Mouse (Mus musculus): ENCODE results near the gene Prss57.

Gene Prss57

DNA sequence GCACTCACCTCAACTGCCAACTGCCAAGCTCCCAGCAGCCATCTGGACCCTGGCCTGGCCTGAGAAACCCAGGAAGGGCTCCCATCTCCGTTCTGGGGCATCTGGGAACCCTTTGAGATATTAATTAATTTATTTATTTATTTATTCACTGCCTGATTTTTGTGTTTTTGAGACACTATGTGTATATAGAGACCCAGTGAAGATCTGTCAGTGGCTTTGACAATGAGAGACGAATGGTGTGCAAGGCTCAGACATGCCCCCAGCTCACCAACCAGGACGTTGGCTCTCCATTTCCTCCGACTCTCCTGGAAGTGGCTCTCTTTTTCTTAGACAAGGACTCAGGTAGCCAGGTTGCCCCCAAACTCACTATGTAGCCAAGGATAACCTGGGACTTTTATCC is at the start of gene Prss57:
TSS of gene Prss57 (minus strand) at position 101 of the 400 bp plus-strand sequence.
- no peak for TF ChIP-seq GATA4 (IDR thresholded peaks at IDR 0.05; ENCODE audit: insufficient replicate concordance, low read length)

DNA sequence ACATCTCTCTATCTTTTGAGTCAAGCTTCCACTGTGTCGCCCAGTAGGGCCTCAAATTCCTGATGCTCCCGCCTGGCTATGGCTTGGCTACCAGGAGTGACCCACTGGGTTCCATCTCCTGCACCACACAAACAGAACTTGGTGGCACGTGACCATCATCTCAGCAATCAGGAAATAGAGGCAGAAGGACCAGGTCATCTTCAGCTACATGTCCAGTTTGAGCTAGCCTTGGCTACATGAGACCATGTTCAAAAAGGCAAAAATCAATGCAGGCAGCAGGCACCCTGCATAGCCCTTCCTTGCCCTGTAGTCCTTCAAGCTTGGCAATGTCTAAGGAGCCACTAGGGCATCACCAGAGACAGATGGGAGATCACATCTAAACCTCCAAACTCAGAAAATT is 49.3 kb upstream of the Prss57 start:
- no peak for TF ChIP-seq GATA4 (IDR thresholded peaks at IDR 0.05; ENCODE audit: insufficient replicate concordance, low read length)

DNA sequence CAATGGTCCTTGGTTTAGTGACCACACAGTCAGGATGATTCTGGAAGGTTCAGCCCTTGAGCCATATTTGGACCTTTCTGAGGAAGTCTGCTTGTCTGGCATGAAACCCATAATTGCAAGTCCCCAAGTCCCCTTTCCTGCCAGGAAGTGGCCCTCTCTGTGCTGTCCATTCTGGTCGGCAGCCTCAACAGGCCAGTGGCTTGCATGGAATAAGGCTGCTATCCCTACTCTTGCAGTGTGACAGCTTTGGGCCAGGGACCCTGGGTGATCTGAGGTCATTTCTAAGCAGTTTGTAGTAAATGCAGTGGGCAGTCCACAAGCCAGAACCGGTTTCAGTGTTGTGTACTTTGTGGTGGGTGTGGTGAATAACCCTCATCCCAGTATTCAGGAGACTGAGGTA is 47.4 kb upstream of the Prss57 start:
- TF ChIP-seq GATA4 (IDR thresholded peaks at IDR 0.05; ENCODE audit: insufficient replicate concordance, low read length) = no peak

DNA sequence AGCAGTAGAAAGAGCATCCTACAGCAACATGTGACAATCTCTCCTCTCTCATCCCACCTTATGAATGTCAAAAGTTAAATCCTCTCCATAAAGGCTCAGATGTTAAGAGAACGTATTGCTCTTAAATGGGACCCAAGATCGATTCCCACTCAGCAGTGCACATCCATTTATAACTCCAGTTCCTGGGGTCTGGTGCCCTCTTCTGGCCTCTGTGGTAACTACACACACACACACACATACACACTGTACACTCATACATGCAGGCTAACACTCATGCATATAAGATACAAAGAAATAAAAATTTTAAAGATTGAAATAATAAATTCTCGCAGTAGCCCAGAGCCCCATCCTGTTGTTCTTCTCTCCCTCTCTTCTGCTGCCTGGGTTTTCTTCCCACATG is 46.2 kb upstream of the Prss57 start:
- no peak for TF ChIP-seq GATA4 (IDR thresholded peaks at IDR 0.05; ENCODE audit: insufficient replicate concordance, low read length)

DNA sequence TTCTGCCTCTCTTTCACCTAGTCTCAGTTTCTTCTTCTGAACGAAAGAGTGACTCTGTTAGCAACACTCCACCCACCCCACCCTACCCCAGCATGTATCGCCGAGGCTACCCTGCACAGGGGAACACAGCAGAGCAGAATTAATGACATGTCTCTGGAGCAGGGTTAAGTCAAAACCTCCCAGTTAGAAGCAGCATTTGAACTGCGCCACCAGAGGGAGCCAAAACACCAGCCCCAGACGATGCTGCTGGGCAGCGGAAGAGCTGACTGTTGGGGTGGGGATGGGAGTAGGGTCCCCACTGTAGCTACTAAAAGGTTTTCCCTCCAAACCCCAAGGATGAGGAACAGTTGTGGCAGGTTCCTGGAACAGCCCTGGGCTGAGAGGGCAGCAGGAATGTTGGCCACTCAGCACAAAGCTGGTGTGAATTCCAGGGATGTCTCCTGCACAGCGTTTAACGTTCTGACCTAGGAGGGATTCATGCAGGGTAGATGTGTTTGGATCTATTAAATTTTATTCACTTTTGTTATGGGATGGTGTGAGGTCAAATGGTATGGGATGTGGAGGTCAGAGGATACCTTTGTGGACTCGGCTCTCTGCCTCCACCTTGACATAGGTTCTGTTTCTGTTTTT is 44.1 kb upstream of the Prss57 start:
- TF ChIP-seq GATA4 (IDR thresholded peaks at IDR 0.05; ENCODE audit: insufficient replicate concordance, low read length) = no peak

DNA sequence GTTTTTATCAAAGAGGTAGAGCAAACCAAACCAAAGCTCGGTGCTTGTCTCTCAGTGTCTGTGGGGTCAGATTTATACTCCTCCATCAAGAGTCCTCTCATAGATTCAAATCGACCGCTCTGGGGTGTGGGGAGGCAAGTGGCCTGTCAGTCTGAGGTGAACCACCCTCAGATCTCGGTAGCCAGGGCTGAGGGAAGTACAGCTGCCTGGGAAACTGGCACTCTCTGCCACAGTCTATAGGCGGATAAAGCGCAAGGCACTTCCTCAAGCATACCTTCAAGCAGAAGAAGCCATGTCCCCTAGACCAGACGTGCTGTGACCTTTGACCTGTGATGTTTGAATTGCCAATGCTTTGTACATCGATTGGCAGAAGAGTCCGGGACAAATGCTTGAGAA is 42.0 kb upstream of the Prss57 start:
- no peak for TF ChIP-seq GATA4 (IDR thresholded peaks at IDR 0.05; ENCODE audit: insufficient replicate concordance, low read length)

DNA sequence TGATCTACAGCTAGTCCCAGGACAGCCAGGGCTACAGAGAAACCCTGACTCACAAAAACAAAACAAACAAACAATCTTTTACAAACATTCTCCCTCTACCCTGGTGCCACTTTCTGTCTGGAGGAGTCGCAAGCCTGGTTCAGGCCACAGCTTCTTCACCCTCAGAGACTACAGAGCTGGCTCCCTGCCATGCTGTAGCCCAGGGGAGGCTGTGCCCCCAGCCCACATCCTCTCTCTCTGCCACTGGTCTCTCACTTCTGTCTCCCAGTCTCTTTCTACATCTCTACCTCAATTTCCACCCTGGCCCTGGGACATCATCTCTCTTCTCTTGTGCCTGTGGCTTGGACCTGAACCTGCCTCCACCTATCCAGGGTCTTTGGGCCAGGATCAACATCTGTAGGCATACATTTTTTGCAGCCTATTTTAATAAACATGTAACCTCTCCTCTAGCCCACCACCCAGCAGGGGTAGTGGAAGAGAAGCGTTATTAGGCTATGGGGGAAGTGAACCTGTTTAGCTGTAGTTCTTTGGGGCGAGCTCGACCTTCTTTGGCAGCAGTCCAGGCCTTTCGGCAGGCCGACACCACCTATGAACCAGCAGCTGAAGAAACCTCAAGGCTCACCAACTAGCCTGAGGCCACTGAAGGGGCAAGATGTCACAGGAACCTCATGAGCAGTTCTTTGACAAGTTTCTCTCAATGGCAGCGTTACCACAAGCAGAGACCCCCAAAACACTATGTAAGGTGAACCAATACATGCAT is 41.4 kb upstream of the Prss57 start:
- TF ChIP-seq GATA4 (IDR thresholded peaks at IDR 0.05; ENCODE audit: insufficient replicate concordance, low read length) = no peak

DNA sequence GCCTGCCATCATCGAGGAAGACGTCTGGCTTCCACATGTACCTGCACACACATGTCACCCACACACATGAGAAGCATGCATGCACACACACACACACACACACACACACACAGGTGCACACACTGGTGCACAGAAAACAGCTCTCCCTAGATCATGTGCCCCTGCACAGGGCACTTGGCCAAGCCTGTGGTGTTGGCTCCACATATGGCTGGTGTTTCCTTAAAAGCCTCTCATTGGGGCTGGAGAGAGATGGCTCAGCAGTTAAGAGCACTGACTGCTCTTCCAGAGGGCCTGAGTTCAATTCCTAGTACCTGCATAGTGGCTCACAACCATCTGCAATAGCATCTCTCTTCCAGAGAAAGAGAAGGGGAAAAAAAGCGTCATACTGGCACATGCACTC is 40.8 kb upstream of the Prss57 start:
- no peak for TF ChIP-seq GATA4 (IDR thresholded peaks at IDR 0.05; ENCODE audit: insufficient replicate concordance, low read length)

DNA sequence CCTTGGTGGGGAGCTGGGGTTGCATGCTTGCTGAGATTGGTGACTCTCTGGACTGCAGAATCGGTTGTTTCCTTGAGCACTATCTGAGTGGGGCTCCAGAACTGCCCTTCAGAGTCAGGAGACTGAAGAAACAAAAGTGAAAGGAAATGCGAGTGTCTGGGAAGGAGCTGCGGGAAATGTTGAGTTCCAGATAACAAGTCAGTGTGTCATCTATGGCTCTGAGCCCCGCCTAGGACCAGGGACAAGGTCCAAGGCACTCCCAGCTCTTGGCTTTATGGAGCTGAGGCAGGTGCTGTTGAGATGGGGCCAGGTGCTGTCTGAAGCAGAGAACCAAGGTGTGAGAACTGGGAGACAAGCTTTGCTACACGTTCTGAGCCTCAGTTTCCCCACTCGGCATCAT is 33.7 kb upstream of the Prss57 start:
- TF ChIP-seq GATA4 (IDR thresholded peaks at IDR 0.05; ENCODE audit: insufficient replicate concordance, low read length) = peak; percentile 63; the same call in 1 of the 2 replicates

DNA sequence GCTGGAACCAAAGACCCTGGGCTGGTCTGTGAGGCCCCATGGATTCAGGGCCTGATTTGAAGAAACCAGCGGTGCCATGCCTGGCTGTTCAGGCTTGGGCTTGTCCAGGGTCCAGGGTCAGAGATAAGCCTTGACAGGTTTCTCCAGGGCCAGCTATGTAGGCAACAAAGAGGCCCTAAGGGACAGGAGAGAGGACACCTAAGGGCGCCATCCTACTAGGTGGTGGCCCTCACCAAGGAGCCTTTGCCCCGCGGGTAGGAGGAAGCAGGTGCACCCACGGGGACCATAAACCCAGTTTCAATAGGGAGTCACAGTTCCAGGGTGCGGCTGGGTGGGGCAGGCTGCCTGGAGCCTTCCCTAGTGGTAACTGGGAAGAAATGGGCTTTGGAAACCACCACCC is 32.2 kb upstream of the Prss57 start:
- no peak for TF ChIP-seq GATA4 (IDR thresholded peaks at IDR 0.05; ENCODE audit: insufficient replicate concordance, low read length)

DNA sequence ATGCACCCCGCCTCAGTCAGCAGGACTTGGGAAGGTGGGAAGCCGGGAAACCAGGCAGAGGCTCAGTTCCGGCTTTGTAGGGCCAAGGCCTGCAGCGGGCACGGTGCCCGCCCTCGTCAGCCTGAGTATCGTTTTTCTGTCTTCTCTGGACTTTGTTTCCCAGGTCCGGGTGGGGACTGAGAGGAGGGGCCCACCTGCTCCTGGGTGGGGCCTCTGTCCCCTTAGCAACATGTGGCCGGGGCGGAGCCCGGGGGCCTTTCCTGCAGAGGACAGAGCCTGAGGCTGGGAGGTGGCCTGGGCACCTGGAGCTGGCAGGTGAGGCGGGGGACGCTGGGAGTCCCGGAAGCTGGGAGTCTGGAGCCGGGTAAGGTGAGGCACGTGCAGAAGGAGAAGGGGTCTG is 31.6 kb upstream of the Prss57 start:
- no peak for TF ChIP-seq GATA4 (IDR thresholded peaks at IDR 0.05; ENCODE audit: insufficient replicate concordance, low read length)

DNA sequence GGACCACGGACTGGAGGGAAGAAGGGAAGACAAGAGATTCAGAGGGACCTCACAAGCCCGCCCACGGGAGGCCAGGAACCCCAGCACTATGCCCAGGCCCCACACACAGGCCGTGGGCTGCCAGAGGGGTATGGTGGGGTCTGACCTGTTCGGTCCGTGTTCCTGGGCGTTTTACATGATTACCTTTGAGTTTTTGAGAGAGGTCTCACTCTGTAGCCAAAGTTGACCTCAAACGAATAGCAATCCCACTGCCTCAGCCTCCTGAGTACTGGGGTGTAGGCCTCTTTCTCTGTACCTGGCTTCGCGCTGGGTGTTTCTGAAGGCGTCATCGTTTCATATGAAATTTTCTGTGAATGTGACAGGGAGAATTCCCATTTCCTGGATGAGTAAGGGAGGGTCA is 31.0 kb upstream of the Prss57 start:
- no peak for TF ChIP-seq GATA4 (IDR thresholded peaks at IDR 0.05; ENCODE audit: insufficient replicate concordance, low read length)

DNA sequence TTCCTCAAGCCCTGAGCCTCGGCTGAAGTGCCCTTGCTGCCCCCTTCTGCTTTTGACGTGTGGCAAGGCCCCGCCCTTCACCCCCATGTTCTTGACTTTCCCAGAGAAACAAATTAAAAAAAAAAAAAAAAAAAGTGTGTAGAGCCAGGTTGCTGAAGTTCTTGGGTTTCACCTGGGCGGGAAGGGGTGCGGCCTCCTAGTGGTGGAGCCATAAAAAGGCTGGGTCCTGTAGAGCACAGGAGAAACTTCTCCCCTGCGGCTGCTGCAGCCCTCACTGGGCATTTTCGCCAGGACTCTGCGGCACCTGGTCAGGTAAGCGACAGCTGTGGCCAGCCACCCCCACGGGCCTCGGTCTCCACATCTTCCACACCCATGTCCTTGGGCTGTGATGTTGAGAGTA is 30.0 kb upstream of the Prss57 start, which contains the start of gene Misp:
TSS of gene Misp (plus strand) at position 208 of the 400 bp plus-strand sequence.
- TF ChIP-seq GATA4 (IDR thresholded peaks at IDR 0.05; ENCODE audit: insufficient replicate concordance, low read length) = no peak

DNA sequence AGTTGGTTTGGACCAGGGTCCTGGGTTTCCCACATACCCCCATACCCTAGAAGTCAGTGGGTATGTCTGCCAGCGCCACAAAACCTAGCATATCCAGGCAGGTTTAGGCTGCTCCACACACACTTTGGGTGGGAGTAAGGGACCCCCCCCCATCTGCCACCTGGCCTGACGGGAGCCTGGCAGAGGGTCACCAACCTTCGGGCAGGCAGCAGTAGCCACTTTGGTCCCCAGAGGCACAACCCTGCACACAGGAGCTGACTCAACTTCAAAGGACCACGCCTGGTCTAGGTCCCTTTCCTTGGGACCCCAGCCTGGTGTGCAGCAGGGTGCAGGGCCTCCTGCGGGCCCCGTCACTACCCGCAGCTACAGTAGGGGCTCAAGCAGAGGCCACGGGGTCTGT is 29.5 kb upstream of the Prss57 start:
- TF ChIP-seq GATA4 (IDR thresholded peaks at IDR 0.05; ENCODE audit: insufficient replicate concordance, low read length) = no peak

DNA sequence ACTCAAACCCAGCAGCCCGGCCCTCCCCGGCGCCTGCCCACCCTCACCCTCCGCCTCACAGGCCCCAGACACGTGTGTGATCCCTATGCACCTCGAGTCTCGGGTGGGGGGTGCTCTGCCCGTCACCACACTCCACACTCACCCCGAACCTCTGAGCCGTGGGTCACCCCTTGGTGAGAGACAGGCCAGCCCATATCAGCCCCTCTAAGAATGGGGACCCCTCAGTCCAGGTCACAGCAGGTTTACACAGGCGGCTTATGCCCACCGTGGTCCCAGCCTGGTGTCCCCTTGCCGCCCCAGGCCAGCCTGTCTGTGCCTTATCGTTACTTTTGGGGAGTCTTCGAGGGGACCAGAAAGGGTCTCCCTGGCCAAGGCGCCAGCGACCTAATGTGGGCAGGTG is 28.8 kb upstream of the Prss57 start:
- TF ChIP-seq GATA4 (IDR thresholded peaks at IDR 0.05; ENCODE audit: insufficient replicate concordance, low read length) = no peak

DNA sequence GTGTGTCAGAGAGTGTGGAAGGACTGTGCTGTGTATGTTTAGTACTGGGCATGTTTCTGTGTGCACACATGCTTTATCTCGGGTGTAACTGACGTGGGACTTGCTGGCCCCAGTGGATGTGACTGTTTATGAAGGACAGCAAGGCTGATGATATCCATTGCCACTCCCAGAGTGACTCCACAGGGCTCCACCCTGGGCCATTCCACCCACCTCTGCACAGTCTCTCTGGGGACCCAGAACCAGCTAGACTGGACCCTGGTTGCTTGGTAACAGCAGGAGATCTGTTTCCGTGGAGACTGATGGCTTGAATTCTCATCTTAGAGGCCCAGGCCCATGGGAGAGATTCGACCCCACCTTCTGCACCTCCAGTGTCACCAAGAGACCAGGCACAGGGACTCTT is 27.5 kb upstream of the Prss57 start:
- no peak for TF ChIP-seq GATA4 (IDR thresholded peaks at IDR 0.05; ENCODE audit: insufficient replicate concordance, low read length)

DNA sequence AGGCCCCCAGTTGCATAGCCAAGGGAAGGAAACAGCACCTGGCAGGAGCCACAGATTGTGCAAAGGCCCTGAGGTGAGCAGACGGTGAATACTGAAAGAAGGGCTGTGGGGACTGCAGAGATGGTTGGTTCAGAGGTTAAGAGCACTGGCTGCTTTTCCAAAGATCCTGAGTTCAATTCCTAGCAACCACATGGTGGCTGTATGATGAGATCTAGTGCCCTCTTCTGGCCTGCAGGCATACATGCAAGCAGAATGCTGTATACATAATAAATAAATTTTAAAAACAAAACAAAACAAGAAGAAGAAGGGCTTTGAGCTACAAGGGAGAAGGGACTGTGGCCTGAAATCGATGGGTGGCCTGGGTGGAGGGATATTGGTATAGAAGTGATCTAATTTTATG is 26.4 kb upstream of the Prss57 start:
- no peak for TF ChIP-seq GATA4 (IDR thresholded peaks at IDR 0.05; ENCODE audit: insufficient replicate concordance, low read length)

Data from liver, adult (tissue).